ENCODE assay signal across 8 mouse cellular contexts in genomic region chr7:99141919-99142606, GRCm38 (mm10). TPM values are rescaled to one million over a fixed set of nuclear protein-coding genes. Genes with fewer than 3 reads are reported as not detected.
DNase-seq lines count a peak whose midpoint lies in the region; ATAC-seq and TF ChIP-seq lines count a peak whose summit lies in the region.

No protein-coding gene starts in this region.

- peak overlapping the region; percentile 85 for H3K4me2 ChIP-seq in hindbrain, embryonic 14.5 days (replicated peaks)
- H3K4me2 ChIP-seq in midbrain, postnatal 0 days (ENCODE audit: low read depth, low read length, poor library complexity, severe bottlenecking), result peak overlapping the region; percentile 52

- intact Hi-C loops in left cerebral cortex, postnatal 36 days (cut with DNase I), result no loop called here
- intact Hi-C loops in left cerebral cortex, postnatal 10 days (cut with DNase I), result loop anchor here (5.0 kb wide), 1 partner anchor 35 kb away; no protein-coding TSS in a partner anchor

- 30% methylated on average over 12 of the region's 12 CpGs for WGBS in embryonic facial prominence, embryonic 10.5 days
- WGBS in hindbrain, embryonic 14.5 days, result 31% methylated on average over 12 of the region's 12 CpGs
- WGBS in midbrain, postnatal 0 days, result 31% methylated on average over 12 of the region's 12 CpGs

- TF ChIP-seq CTCF in midbrain, postnatal 0 days (IDR thresholded peaks at IDR 0.05), result no peak

- no peaks in the 10 kb centered on the region for H3K9me3 ChIP-seq in embryonic facial prominence, embryonic 10.5 days
- H3K9me3 ChIP-seq in hindbrain, embryonic 14.5 days (ENCODE audit: control insufficient read depth, low read length), result no peaks in the 10 kb centered on the region
- H3K9me3 ChIP-seq in midbrain, postnatal 0 days (ENCODE audit: low read length), result no peaks in the 10 kb centered on the region

- ATAC-seq in hindbrain, embryonic 14.5 days (ENCODE audit: low FRiP score), result no peak
- ATAC-seq in midbrain, postnatal 0 days (ENCODE audit: low FRiP score), result no peak
- no peak for ATAC-seq in megakaryocyte progenitor cell, adult 5-6 weeks (replicated peaks; ENCODE audit: poor library complexity)

- H3K4me1 ChIP-seq in embryonic facial prominence, embryonic 10.5 days, result peaks cover 45% of the 10 kb centered on the region
- peaks cover 17% of the 10 kb centered on the region for H3K4me1 ChIP-seq in hindbrain, embryonic 14.5 days (replicated peaks; ENCODE audit: control insufficient read depth, insufficient read depth, low read length)
- 0 out of 2 replicates have a peak, but pooled peaks cover 6% of the 10 kb centered on the region for H3K4me1 ChIP-seq in midbrain, postnatal 0 days (ENCODE audit: insufficient read depth, low read length)

- H3K27ac ChIP-seq in embryonic facial prominence, embryonic 10.5 days (replicated peaks), result peak overlapping the region; percentile 40
- peak overlapping the region; percentile 40 for H3K27ac ChIP-seq in hindbrain, embryonic 14.5 days
- peak overlapping the region; percentile 38 for H3K27ac ChIP-seq in midbrain, postnatal 0 days (ENCODE audit: low read depth, low read length)

- peak overlapping the region; percentile 36 for H3K9ac ChIP-seq in hindbrain, embryonic 14.5 days
- no peak overlapping the region; the same call in 1 of the 2 replicates for H3K9ac ChIP-seq in midbrain, postnatal 0 days (replicated peaks; ENCODE audit: low read length, poor library complexity, severe bottlenecking)

- H3K36me3 ChIP-seq in embryonic facial prominence, embryonic 10.5 days (replicated peaks), result no peaks in the 10 kb centered on the region
- no peaks in the 10 kb centered on the region for H3K36me3 ChIP-seq in hindbrain, embryonic 14.5 days (replicated peaks; ENCODE audit: control insufficient read depth, insufficient read depth)
- no peaks in the 10 kb centered on the region for H3K36me3 ChIP-seq in midbrain, postnatal 0 days (ENCODE audit: insufficient read depth, low read length)

- H3K27me3 ChIP-seq in embryonic facial prominence, embryonic 10.5 days (replicated peaks; ENCODE audit: low read depth, poor library complexity, severe bottlenecking), result no peaks in the 10 kb centered on the region
- no peaks in the 10 kb centered on the region for H3K27me3 ChIP-seq in hindbrain, embryonic 14.5 days (ENCODE audit: control insufficient read depth, insufficient read depth, low read length)
- H3K27me3 ChIP-seq in midbrain, postnatal 0 days (ENCODE audit: insufficient read depth, low read length), result no peaks in the 10 kb centered on the region

- peak; percentile 35 to 40 for DNase-seq in left cerebral cortex, postnatal 36 days (ENCODE audit: low spot score in 2 of 2)
- no peak for DNase-seq in left cerebral cortex, postnatal 10 days (ENCODE audit: extremely low spot score in 1 of 2, low spot score in 2 of 2)
- no peak for DNase-seq in embryonic facial prominence, embryonic 10.5 days (ENCODE audit: low spot score)
- no peak for DNase-seq in hindbrain, embryonic 14.5 days (ENCODE audit: low spot score)
- DNase-seq in midbrain, postnatal 0 days (ENCODE audit: low spot score), result no peak
- no peak for DNase-seq in cerebellum, adult 18-20 months
- no peak for DNase-seq in kidney, postnatal 10 days

- H3K4me3 ChIP-seq in embryonic facial prominence, embryonic 10.5 days, result peak overlapping the region; percentile 94
- peak overlapping the region; percentile 94 for H3K4me3 ChIP-seq in hindbrain, embryonic 14.5 days (replicated peaks; ENCODE audit: low read length)
- H3K4me3 ChIP-seq in midbrain, postnatal 0 days (ENCODE audit: low read depth, low read length), result peak overlapping the region; percentile 99

RNA-seq across cellular contexts. Expression of gene Uvrag, which starts 1.1 kb away (rescaled TPM):
- 10 to 100 TPM; 50.2 to 54.0 TPM for total RNA-seq in left cerebral cortex, postnatal 36 days (2021)
- 10 to 100 TPM; 40.4 to 42.9 TPM for total RNA-seq in left cerebral cortex, postnatal 10 days (2021)
- polyA plus RNA-seq in embryonic facial prominence, embryonic 10.5 days (2016; fragmentation: Nextera tagmentation; extraction: Ambion mirVana), result 11.0 and 12.1 TPM in 2 replicates
- polyA plus RNA-seq in hindbrain, embryonic 14.5 days (2014; fragmentation: Nextera tagmentation; extraction: Ambion mirVana), result 16.1 and 18.0 TPM in 2 replicates
- 23.3 and 26.3 TPM in 2 replicates for total RNA-seq in midbrain, postnatal 0 days (2014; rRNA removed)
- 13.5 and 19.8 TPM in 2 replicates for polyA plus RNA-seq in midbrain, postnatal 0 days (2015; fragmentation: Nextera tagmentation; extraction: Ambion mirVana)
- 22.6 and 24.6 TPM in 2 replicates for total RNA-seq in megakaryocyte progenitor cell, adult 5-6 weeks (2015)
- total RNA-seq in megakaryocyte progenitor cell, adult 5-6 weeks (2017), result 33.9 TPM in 2 replicates

RNA-seq across cellular contexts. Expression of gene Dgat2, which starts 40.5 kb away (rescaled TPM):
- total RNA-seq in left cerebral cortex, postnatal 36 days (2021), result 10 to 100 TPM; 68.3 to 78.0 TPM
- total RNA-seq in left cerebral cortex, postnatal 10 days (2021), result 10 to 100 TPM; 91.8 to 94.0 TPM
- polyA plus RNA-seq in embryonic facial prominence, embryonic 10.5 days (2016; fragmentation: Nextera tagmentation; extraction: Ambion mirVana), result 16.4 and 16.6 TPM in 2 replicates
- polyA plus RNA-seq in hindbrain, embryonic 14.5 days (2014; fragmentation: Nextera tagmentation; extraction: Ambion mirVana), result 17.3 and 18.4 TPM in 2 replicates
- 34.5 and 35.3 TPM in 2 replicates for total RNA-seq in midbrain, postnatal 0 days (2014; rRNA removed)
- 32.0 and 33.1 TPM in 2 replicates for polyA plus RNA-seq in midbrain, postnatal 0 days (2015; fragmentation: Nextera tagmentation; extraction: Ambion mirVana)
- total RNA-seq in megakaryocyte progenitor cell, adult 5-6 weeks (2015), result 11.4 and 12.2 TPM in 2 replicates
- 8.5 and 12.2 TPM in 2 replicates for total RNA-seq in megakaryocyte progenitor cell, adult 5-6 weeks (2017)

Comparison
In these comparisons a context has a peak if more than half of its experiments do, and no peak if none do; other contexts are left out.
1. DNase-seq: peak in left cerebral cortex, postnatal 36 days (2 of 2); none in left cerebral cortex, postnatal 10 days (0 of 2), embryonic facial prominence, embryonic 10.5 days (single experiment), hindbrain, embryonic 14.5 days (single experiment), midbrain, postnatal 0 days (single experiment), cerebellum, adult 18-20 months (0 of 2) and kidney, postnatal 10 days (single experiment).
2. Peak in every context shown above with its lines, with median percentiles within 50 percentile points of each other: H3K27ac ChIP-seq and H3K4me3 ChIP-seq.